Mouse (Mus musculus) heart, adult 9 months (tissue): ENCODE results near the gene Pym1.

Source experiments
- DNase-seq, 2 experiments: peaks; one replicate each; pipeline ENCODE4 v3.0.0; 2022; ENCODE audit warnings: low spot score in 2 of 2

Gene Pym1

GRCm38 (mm10) chr10:128804271-128805091 lies 56.8 kb downstream of the Pym1 start, which contains the start of gene Tmem198b:
TSS of gene Tmem198b (minus strand) at chr10:128804370.
- peak; percentile 75 to 82 for DNase-seq

- DNase-seq, result peak; percentile 94 to 97
Observed at GRCm38 (mm10) chr10:128805092-128806000, 57.7 kb downstream of the Pym1 start.

- DNase-seq, result no peak
Observed at GRCm38 (mm10) chr10:128806086-128806485, 58.4 kb downstream of the Pym1 start.

- DNase-seq, result no peak
Observed at GRCm38 (mm10) chr10:128807018-128807417, 59.3 kb downstream of the Pym1 start.
